Mouse (Mus musculus): ENCODE data around the gene Akt2.

Gene Akt2

DNA sequence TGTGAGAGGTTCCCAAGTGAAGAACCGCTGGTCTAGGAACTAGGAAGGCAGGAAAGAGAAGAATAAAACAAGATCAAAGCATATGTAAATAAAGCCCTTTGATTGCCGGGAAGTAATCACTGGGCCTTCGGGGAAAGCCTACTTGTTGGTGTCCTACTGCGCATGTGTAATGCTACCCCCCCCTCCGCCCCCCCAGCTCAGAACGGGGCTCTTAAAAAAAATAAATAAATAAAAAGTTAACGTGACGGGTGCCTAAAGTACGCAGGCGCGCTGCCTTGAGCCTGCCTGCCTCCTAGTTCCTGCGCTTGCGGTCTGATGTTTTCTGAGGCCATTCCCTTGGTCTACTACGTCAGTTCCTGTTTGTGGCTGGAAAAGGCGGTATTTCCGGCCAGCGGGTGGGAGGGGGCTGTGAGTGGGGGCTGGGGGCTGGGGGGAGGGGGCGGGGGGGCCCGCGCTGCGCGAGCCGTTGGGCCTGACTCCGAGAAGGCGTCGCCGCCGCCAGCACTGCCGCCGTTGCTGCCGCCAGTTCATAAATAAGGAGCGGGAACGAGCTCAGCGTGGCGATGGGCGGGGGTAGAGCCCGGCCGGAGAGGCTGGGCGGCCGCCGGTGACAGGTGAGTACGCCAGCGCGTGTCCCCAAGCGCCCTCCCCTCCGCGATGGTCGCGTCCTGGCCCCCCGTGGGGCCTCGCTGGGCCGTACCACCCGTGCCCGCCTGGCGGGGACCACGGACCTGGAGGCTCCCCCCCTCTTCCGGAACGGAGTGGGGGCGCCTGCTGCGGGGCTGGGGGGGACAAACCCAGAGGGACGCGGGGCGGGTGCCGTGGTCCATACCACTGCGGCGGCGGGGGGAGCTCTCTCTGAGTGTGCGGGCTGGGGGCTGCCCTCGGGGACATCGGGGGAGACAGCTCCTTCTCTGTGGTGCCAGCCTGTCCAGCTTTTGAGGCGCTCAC is at the start of gene Akt2:
Gene Akt2, plus strand, starts transcription at position 287 of the 951 bp plus-strand sequence.
- DNase-seq: peak; percentile 95

DNA sequence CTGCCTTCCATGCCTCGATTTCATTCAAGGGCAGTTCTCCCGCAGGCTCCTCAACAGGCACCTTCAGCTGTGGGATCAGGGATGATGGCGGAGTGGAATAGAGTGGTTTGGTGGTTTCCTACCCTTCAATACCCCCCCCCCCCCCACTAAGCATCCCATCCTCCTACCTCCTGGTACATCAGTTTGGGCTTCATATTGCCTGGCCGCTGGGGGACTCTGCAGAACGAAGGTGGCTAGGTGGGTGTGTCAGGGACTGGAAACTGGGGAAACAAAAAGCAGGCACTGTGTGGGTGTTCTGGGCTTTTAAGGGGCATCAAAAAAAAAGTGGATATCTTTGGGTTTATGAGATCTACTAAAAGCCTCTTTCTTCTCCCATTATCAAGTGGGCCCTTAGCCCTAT is 49.4 kb upstream of the Akt2 start:
- DNase-seq: no peak

DNA sequence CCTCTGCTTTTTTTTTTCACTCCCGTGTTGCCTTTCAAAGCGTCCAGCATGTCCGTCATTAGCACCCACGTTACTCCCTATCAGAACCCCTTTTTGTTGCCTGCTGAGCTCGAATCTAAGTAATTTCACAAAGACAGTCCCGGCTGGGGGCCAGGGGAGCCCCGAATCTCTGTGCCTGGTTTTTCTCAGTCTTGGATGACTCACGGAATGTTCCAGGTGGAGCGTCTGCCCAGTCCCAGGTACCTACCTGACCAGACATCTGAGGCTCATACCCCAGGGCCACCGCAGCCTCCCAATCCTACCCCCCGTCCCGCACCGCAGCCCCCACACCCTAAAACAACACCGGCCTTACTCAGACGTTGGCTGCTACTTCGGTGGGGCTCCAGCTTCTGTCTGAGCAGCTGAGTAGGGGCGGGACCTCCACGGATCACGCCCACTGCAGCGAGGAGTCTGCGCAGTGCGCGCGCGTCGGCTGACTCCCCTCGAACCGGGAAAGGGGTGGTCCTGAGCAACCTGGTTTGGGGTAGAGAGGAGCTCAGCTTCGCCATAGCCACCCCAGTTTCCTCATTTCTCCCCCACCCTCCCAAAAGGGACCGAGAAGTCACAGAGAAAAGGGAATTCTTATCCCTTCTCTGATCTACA is 48.8 kb upstream of the Akt2 start:
- DNase-seq: peak; percentile 69

DNA sequence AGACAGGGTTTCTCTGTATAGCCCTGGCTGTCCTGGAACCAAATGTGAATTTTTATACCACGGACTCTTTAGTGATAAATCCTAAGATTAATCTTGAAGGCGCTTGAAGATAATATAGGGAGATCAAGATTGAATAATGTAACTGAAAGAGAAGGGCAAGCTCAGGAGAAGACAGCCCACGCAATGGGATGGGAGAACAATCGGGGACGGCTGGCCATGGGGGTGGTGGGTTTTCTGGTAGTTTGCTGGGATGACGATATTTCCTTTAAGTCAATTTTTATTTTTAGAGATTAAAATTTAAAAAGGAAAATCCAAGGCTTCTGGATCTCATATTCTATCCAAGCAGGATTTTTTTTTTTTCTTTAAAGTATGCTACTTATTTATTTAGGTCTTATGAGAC is 48.3 kb upstream of the Akt2 start:
- DNase-seq: no peak

DNA sequence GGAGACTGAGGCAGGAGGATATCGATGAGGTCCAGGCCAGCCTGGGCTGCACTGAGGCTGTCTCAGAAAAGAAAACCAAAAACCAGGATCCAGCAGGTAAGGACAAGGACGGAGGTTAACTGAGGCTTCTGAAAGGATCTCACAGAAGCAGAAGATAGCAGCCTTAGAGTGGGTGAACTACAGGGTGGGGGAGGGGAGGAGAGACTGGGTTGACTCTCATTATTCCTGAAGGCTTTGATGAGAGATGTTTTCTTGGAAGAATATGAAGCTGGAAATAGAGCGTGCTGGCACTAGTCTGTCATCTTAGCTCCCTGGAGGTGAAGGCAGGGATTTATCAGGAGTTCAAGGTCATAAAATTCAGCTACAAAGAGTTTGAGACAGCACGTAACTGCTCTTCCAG is 47.5 kb upstream of the Akt2 start:
- DNase-seq: no peak

DNA sequence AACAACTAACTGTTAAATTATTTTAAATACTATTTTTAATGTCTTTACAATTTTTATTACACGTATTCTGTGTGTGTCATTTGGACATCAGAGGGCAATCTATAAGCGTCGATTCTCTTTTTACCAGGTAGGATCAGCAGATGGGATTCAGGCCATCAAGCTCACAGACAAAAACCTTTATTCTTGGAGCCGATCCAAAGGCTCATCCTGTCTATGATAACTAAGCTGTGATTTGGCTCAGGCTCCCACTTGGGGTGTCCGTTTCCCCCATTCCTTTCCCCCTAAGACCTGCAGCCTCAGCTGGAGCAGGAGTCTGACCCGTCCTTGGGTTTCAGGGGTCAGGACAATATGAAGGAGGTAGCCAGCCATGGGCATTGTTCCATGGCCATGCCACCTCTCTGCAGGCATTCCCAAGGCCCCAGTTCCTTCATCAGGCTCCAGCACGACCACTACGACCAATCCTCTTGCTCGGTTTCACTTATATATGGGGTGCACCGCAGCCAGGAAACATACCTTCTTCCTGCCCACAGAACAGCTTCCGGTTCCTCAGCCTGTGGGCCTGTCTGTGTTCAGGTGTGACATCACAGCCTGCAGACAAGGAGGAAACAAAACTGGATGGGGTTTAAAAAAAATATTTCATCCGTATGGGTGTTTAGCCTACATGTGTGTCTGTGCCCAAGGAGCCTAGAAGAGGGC is 46.5 kb upstream of the Akt2 start:
- no peak for DNase-seq

DNA sequence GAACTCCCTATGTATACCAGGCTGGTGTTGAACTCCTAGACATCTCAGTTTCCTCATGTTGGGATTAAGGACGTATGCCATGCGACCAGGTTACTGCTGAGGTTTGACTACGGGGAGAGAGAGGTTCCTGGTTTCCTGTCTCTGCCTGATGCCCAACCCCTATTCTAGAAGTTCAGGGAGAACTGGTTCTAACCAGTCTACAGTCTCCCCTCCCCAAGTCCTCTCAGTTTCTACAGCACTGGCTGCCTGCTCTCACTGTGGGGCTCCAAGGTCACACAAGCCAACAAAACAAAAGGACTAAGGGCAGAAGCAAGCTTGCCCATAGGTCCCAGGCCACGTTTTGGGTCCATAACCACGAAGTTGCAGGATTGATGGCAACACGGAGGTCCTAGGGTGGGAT is 41.8 kb upstream of the Akt2 start:
- DNase-seq: no peak

DNA sequence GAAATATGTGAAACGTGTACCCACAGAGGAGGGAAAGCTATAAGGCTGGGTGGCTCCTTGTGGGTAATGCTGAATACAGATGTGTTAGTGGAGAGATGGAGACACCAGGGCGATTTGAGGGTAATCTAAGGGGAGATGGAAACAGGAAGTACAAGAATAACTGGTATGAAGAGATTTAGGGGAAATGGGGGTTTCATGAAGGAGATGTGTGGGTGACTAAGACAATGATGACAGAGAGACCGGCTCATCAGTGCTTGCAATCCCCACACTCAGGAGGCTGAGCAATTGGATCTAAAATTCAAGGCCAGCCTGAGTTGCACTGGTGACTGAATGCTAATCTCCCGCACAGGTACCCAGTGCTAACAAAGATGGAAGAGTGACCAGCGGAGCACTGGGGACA is 39.3 kb upstream of the Akt2 start:
- DNase-seq: no peak

DNA sequence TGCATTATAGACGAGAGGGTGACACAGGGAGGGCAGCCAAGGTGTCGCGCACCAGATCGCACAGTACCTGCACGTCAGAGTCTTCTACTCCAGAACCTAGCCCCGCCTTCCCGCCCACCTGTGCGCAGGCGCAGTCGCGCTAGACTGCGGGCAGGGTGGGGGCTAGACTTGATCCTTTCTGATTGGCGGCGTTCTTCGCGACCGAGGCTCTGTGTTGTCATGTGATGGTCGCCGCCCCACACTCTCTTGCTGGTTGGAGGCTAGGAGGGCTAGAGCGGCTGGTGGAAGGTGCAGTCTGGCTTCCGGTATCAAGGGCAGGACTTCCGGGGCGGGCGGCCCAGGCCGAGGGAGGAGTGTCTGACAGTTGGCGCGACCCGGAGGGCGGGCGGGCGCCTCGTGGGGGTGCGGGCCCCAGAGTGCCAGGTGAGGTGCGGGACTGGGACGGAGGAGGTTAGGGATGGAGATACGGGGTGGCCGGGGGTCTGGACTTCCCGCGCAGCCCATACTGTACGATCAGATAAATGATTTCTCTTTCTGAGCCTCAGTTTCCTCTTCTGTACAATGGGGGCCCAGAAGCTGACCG is 38.3 kb upstream of the Akt2 start, which contains the start of the genes Pld3 and 2310022A10Rik:
Gene Pld3, minus strand, starts transcription at position 288 of the 583 bp plus-strand sequence.
Gene 2310022A10Rik, plus strand, starts transcription at position 303 of the 583 bp plus-strand sequence.
- peak; percentile 99 for DNase-seq

DNA sequence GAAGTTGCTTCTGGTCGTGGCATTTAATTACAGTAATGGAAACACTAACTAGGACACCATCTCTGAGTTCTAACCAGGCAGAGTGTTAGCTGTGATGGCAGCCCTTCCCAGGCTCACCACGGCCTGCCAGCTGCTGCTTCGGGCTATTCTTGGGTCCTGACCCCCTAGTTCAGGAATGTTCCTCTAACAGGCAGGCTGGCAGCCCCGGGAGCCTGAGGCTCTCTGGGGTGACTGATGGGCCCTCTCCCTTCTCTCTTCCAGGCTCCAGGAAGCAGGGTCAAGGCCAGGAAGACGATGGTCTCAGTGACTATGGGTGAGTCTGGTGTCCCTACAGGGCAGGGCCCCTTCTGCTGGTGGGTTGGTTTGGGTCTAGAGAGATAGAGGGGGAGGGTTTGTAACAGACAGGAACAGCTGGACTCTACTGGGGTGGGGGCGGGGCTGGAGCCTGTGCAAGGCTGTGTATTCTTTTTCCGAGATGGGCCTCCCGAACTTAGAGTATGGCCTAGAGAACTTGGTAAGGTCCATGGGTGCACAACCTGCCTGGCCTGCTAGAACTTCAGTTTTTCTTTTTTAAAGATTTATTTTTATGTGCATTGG is 31.0 kb upstream of the Akt2 start:
- no peak for DNase-seq

DNA sequence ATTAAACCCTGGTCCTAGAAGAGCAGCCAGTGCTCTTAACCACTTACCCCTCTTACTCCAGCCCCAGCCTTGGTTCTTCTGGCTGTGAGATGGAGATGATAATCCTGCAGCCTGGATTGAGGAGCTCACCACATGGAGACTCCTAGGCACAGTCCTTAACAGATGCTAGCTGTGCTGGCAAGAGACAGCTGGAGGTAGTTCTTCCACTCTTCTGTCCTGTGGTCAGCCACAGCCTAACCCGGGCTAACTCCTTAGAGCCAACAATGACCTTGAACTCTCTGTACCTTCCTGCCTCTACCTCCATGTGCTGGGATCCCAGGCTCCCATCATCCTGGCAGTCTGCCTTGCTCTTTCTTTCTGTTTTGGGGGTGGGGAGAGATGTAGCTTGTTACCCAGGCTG is 30.4 kb upstream of the Akt2 start:
- no peak for DNase-seq

DNA sequence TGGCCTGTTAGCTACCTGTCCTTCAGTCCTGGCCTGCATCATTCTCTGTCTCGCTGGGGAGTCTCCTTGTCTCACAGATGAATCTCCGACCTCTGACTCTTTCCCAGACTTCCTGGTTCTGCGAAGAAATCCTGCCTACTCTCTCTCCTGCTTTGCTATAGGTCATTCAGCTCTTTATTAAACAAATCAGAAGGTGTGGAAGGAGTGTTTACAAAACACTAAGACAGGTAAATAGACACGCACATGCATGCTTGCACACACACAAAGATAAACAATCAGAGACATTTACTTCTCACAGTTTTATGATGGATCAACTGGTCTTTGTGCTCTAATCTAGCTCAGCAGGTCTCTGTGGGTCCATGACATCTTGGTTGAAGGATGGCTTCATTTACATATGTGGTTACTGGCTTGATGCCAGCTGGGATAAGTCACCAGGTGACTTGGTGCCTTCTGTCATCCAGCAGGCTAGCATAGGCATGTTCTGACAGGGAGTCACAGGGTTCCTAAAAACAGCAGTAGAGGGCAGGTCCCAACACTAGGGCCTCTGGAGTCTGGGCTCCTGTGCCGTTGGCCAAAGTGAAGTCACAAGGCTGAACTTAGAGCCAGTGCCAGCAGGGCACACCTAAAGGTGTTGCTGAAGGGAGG is 21.6 kb upstream of the Akt2 start:
- no peak for DNase-seq

DNA sequence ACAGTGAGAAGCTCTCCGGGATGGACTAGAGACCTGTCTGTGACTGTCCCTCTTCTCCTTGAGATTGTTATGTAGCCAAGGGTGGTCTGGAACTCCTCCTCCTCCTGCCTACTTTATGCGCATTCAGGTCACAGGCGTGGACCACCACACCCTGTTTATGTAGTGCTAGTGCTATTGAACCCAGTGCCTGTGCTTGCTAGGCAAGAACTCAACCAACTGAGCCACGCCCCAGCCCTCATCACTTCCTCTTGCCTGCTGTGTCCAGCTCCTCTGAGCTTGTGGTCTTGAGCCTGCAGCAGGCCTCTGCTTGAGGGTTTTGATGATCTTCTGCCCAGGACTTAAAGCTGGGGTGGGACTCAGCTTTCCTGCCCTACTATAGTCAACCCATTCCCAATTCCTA is 19.2 kb upstream of the Akt2 start:
- no peak for DNase-seq

DNA sequence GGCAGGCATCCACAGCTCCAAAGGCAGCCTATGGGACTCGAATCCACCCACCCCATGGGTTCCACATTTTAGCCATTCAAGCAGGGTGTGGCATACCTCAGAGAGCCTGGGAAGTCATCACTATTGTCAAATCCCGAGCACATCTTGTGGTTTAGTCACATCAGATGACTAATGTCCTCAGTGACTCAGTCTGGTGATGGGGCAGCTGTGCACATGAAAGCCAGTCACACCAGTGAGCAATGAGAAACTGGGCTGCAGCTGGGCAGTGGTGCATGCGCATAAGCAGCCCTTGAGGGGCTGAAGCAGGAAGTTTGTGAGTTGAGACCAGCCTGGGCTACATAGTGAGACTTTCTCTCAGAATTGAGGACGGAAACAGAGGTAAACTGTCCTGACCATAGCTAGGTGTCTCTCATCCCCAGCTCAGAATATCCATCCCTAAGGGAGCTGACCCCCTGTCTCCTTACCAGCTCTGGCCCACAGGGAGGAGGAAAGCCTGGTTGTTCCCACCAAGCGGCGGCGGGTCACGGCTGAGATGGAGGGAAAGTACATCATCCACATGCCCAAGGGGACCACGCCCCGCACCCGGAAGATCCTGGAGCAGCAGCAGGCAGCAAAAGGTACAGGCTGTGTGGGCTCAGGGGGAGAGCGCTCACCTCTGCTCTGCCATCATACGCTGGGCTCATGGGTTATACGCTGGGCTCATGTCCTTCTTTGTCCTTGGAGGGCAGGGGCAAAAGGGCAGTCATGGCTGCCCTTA is 17.1 kb upstream of the Akt2 start:
- DNase-seq: no peak

DNA sequence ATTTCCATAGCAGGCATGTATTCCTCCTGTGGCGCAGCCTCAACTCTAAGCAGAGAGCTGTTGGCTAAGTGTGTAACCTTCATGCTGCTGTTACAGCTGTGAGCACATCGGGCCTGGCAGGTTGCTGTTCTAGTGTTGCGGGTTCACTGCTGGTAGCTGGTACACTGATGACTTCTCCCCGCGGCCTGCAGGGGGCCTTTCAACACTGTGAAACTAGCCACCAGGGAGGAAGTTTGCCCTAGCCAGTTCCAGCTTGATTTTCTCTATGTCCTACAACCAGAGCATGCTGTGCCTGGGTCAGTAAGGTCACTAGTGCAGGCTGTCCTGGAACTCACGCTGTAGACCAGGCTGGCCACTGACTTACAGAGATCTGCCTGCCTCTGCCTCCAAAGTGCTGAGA is 14.4 kb upstream of the Akt2 start:
- DNase-seq: peak; percentile 34

DNA sequence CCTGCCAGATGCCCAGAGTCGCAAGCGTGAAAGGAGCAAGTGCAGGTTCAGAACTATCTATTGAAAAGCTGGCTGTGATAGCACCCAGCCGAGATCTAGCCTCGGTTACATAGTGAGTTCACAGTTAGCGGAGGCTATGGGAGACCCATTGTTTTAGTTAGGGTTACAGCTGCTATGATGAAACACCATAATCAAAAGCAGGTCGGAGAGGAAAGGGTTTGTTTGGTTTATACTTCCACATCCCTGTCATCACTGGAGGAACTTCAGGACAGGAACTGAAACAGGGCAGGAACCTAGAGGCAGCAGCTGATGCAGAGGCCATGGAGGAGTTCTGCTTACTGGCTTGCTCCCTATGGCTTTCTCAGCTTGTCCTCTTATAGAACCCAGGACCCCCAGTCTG is 13.8 kb upstream of the Akt2 start:
- no peak for DNase-seq

DNA sequence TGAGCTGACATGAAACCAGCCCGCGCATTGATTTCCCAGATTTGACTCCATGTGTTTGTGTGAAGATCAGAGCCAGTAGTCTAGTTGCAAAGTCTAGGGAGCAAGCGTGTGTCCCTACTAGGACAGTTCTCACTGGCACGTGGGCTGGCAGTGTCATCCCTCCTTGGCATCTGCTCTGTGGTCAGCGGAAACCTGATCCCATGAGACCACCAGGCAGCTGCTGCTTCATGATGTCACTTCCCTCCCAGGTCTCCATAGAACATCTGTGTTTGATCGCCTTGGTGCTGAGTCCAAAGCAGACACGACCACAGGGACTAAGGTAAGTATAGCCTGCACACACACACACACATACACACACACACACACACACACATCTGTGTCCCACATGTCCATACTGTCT is 12.9 kb upstream of the Akt2 start:
- no peak for DNase-seq

DNA sequence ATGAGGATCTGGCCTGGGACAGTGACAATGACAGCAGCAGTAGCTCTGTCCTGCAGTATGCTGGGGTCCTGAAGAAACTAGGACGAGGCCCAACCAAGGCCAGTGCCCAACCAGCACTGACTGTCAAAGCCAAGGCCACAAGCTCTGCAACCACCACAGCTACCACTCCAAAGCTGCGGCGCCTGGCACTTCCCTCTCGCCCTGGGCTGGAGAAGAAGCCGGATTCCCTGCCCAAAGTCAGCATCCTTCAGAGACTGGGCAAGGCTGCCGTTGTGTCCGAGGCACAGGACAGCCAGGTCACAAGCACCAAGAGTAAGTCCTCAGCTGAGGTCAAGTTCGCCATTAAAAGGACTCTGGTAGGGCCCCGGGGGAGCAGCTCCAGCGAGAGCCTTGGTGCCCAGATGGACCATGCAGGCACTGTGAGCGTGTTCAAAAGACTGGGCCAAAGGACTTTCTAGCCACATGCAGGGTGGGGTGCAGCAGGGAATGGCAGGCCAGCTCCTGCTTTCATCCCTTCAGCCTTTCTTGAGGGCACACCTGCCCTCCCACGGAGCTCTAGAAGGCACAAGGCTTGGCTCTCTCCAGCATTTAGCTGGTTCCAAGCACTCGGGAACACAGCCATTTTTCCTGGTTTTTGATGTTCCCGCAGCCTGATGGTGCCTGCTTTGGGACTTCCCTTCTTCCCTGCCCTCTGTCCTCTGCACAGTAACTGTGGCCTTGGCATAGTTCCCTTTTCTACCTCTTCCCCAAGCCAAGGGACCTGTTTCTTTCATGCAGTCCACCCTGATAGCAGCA is 10.8 kb upstream of the Akt2 start:
- no peak for DNase-seq

DNA sequence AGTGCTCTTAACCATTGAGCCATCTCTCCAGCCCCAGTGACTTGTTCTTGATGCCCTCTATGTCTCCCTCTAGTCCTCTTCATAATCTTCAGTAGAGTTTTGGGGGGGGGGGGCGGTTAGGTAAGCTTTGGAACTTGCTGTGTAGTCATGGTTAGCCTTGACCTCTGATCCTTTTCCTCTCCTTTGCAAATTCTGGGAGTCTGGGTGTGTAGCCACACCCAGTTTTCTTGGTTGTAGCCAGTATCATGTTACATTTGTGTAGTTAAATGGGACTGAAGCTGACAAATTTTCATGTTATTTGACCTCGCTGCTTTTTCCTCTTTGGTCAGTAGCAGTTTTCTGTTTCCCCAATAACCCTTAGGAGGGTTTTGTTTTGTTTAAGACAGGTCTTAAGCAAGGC is 4.5 kb upstream of the Akt2 start:
- no peak for DNase-seq

DNA sequence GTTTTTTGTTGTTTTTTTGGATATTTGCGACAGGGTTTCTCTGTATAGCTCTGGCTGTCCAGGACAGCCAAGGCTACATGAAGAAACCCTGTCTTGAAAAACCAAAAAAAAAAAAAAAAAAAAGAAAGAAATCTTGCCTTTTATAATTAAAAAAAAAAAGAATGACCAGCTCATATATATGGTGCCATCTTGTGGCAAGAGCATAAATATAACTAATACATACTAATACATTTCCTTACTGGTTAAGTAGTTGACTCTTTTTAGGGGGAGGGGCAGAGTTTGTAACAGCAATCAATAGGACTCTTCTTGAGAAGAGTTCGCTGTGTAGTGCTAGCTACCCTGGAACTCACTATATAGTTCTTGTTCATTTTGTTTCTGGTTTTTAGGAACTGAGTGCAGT is 3.6 kb upstream of the Akt2 start:
- no peak for DNase-seq

DNA sequence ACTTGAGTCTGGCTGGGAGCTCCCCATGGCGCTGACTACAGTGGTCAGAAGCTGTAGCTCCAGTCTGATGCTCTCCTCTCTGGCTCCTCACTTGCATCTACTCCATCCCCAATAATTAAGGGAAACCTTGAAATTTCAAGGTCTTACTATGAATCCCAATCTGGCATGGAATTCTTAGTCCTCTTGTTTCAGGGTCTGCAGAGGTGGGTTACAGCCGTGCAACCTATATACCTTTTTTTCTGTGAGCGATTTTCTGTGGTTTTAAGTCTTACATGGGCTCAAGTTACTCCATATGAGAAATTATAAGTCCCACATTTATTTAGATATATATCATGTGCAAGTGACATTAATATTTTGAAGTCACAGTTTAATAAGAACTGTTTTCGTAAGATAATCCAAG is 1.3 kb upstream of the Akt2 start:
- no peak for DNase-seq

Data from kidney, adult 11 months (tissue).